Mouse (Mus musculus): ENCODE results near the gene Lmntd2. TPM values are rescaled to one million over a fixed set of nuclear protein-coding genes. Genes with fewer than 3 reads are reported as not detected.
A peak's percentile ranks its signal among the peaks of the same experiment; 100 is the strongest.

The Lmntd2 gene
- polyA plus RNA-seq, 1 experiment, result 0.26 TPM

- TF ChIP-seq POLR2A (IDR thresholded peaks at IDR 0.05; ENCODE audit: borderline replicate concordance, insufficient read depth, low read length) (no peak), CTCF (IDR thresholded peaks at IDR 0.05; ENCODE audit: borderline replicate concordance, insufficient read depth, low read depth, low read length) (no peak)
- Histone ChIP-seq H3K4me3 (replicated peaks; ENCODE audit: insufficient read depth, low read depth, low read length) (peak overlapping the region; percentile 73), H3K4me1 (ENCODE audit: control insufficient read depth, insufficient read depth, low read length) (peaks cover 14% of the 10 kb centered on the region), H3K27ac (ENCODE audit: insufficient read depth, low read length) (peak overlapping the region; percentile 16), H3K27me3 (ENCODE audit: control insufficient read depth, insufficient read depth, low read length) (no peaks in the 10 kb centered on the region)
- 1% methylated on average over 43 of the region's 43 CpGs for WGBS
- DNase-seq, result no peak
Measured at GRCm38 (mm10) chr7:141193348-141193856, 20.5 kb downstream of the Lmntd2 start.

- no peak for TF ChIP-seq POLR2A (IDR thresholded peaks at IDR 0.05; ENCODE audit: borderline replicate concordance, insufficient read depth, low read length)
- TF ChIP-seq CTCF (IDR thresholded peaks at IDR 0.05; ENCODE audit: borderline replicate concordance, insufficient read depth, low read depth, low read length), result no peak
- peak overlapping the region; percentile 16; the same call in 1 of the 2 replicates for H3K27ac ChIP-seq (ENCODE audit: insufficient read depth, low read length)
- H3K27me3 ChIP-seq (ENCODE audit: control insufficient read depth, insufficient read depth, low read length), result no peaks in the 10 kb centered on the region
- peaks cover 14% of the 10 kb centered on the region for H3K4me1 ChIP-seq (ENCODE audit: control insufficient read depth, insufficient read depth, low read length)
- peak overlapping the region; percentile 73 for H3K4me3 ChIP-seq (replicated peaks; ENCODE audit: insufficient read depth, low read depth, low read length)
- 19% methylated on average over 12 of the region's 12 CpGs for WGBS
- no peak for DNase-seq
Measured at GRCm38 (mm10) chr7:141192776-141193347, 21.0 kb downstream of the Lmntd2 start.

GRCm38 (mm10) chr7:141191796-141192685 is 21.8 kb downstream of the Lmntd2 start:
- H3K4me1 ChIP-seq (ENCODE audit: control insufficient read depth, insufficient read depth, low read length), result peaks cover 14% of the 10 kb centered on the region
- H3K4me3 ChIP-seq (replicated peaks; ENCODE audit: insufficient read depth, low read depth, low read length), result no peak overlapping the region
- no peak overlapping the region for H3K27ac ChIP-seq (ENCODE audit: insufficient read depth, low read length)
- no peak for DNase-seq
- 76% methylated on average over 24 of the region's 24 CpGs for WGBS
- TF ChIP-seq CTCF (IDR thresholded peaks at IDR 0.05; ENCODE audit: borderline replicate concordance, insufficient read depth, low read depth, low read length) (no peak), POLR2A (IDR thresholded peaks at IDR 0.05; ENCODE audit: borderline replicate concordance, insufficient read depth, low read length) (no peak)
- H3K27me3 ChIP-seq (ENCODE audit: control insufficient read depth, insufficient read depth, low read length), result no peaks in the 10 kb centered on the region

GRCm38 (mm10) chr7:141191036-141191435 is 22.8 kb downstream of the Lmntd2 start:
- H3K4me1 ChIP-seq (ENCODE audit: control insufficient read depth, insufficient read depth, low read length), result peaks cover 14% of the 10 kb centered on the region
- no peak overlapping the region for H3K4me3 ChIP-seq (replicated peaks; ENCODE audit: insufficient read depth, low read depth, low read length)
- H3K27me3 ChIP-seq (ENCODE audit: control insufficient read depth, insufficient read depth, low read length), result no peaks in the 10 kb centered on the region
- no peak overlapping the region for H3K27ac ChIP-seq (ENCODE audit: insufficient read depth, low read length)
- 80% methylated on average over 14 of the region's 14 CpGs for whole genome bisulfite sequencing
- TF ChIP-seq POLR2A (IDR thresholded peaks at IDR 0.05; ENCODE audit: borderline replicate concordance, insufficient read depth, low read length), result no peak
- TF ChIP-seq CTCF (IDR thresholded peaks at IDR 0.05; ENCODE audit: borderline replicate concordance, insufficient read depth, low read depth, low read length), result no peak
- DNase-seq, result no peak

- WGBS, result 81% methylated on average over 3 of the region's 3 CpGs
- peaks cover 14% of the 10 kb centered on the region for H3K4me1 ChIP-seq (ENCODE audit: control insufficient read depth, insufficient read depth, low read length)
- DNase-seq, result no peak
- no peak overlapping the region for H3K27ac ChIP-seq (ENCODE audit: insufficient read depth, low read length)
- TF ChIP-seq CTCF (IDR thresholded peaks at IDR 0.05; ENCODE audit: borderline replicate concordance, insufficient read depth, low read depth, low read length) (no peak), POLR2A (IDR thresholded peaks at IDR 0.05; ENCODE audit: borderline replicate concordance, insufficient read depth, low read length) (no peak)
- no peaks in the 10 kb centered on the region for H3K27me3 ChIP-seq (ENCODE audit: control insufficient read depth, insufficient read depth, low read length)
- H3K4me3 ChIP-seq (replicated peaks; ENCODE audit: insufficient read depth, low read depth, low read length), result no peak overlapping the region
Measured at GRCm38 (mm10) chr7:141190220-141190619, 23.7 kb downstream of the Lmntd2 start.

GRCm38 (mm10) chr7:141188733-141189132 is 25.1 kb downstream of the Lmntd2 start:
- H3K27ac ChIP-seq (ENCODE audit: insufficient read depth, low read length), result no peak overlapping the region
- DNase-seq, result no peak
- no peaks in the 10 kb centered on the region for H3K27me3 ChIP-seq (ENCODE audit: control insufficient read depth, insufficient read depth, low read length)
- TF ChIP-seq CTCF (IDR thresholded peaks at IDR 0.05; ENCODE audit: borderline replicate concordance, insufficient read depth, low read depth, low read length), result no peak
- TF ChIP-seq POLR2A (IDR thresholded peaks at IDR 0.05; ENCODE audit: borderline replicate concordance, insufficient read depth, low read length), result no peak
- H3K4me1 ChIP-seq (ENCODE audit: control insufficient read depth, insufficient read depth, low read length), result peaks cover 11% of the 10 kb centered on the region
- H3K4me3 ChIP-seq (replicated peaks; ENCODE audit: insufficient read depth, low read depth, low read length), result no peak overlapping the region
- WGBS, result 86% methylated on average over 3 of the region's 3 CpGs

- TF ChIP-seq CTCF (IDR thresholded peaks at IDR 0.05; ENCODE audit: borderline replicate concordance, insufficient read depth, low read depth, low read length), result no peak
- no peak for TF ChIP-seq POLR2A (IDR thresholded peaks at IDR 0.05; ENCODE audit: borderline replicate concordance, insufficient read depth, low read length)
- WGBS, result 71% methylated on average over 3 of the region's 3 CpGs
- no peak for DNase-seq
Measured at GRCm38 (mm10) chr7:141188194-141188593, 25.7 kb downstream of the Lmntd2 start.

More at GRCm38 (mm10) chr7:141188194-141188593, 25.7 kb downstream of the Lmntd2 start:
- no peak overlapping the region for H3K27ac ChIP-seq (ENCODE audit: insufficient read depth, low read length)
- H3K4me1 ChIP-seq (ENCODE audit: control insufficient read depth, insufficient read depth, low read length), result peaks cover 11% of the 10 kb centered on the region
- no peaks in the 10 kb centered on the region for H3K27me3 ChIP-seq (ENCODE audit: control insufficient read depth, insufficient read depth, low read length)
- no peak overlapping the region for H3K4me3 ChIP-seq (replicated peaks; ENCODE audit: insufficient read depth, low read depth, low read length)

Data from cerebellum, adult 2 months (tissue).